Mouse (Mus musculus): ENCODE results near the gene Auh. TPM values are rescaled to one million over a fixed set of nuclear protein-coding genes. Genes with fewer than 3 reads are reported as not detected.

Auh gene
- polyA plus RNA-seq, 1 experiment = 88.6 TPM

DNA sequence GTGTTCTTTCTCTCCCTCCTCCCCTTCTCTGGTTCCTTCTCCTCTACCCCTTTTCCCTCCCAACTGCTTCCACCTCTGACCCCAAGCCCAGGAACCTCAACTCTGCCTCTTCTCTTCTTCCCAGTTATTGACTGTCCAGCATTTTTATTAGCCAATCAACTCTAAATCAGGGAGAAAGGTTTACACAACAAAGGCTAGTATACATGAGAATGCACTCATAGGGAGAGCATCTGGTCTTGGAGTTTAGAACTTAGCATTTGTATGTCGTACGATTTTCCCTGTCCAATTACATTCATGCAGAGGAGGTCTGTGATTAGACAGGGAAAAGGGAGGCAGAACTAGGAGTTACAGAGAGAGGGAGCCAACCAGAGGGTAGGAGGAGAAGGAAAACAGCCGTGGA lies 19.7 kb upstream of the Auh start:
- 88% methylated on average over 3 of the region's 3 CpGs for WGBS
- no peak overlapping the region for H3K4me3 ChIP-seq (ENCODE audit: insufficient read depth, low read depth, low read length)
- DNase-seq = no peak
- H3K27me3 ChIP-seq (replicated peaks; ENCODE audit: control insufficient read depth, insufficient read depth, low read length) = no peaks in the 10 kb centered on the region
- no peak overlapping the region for H3K27ac ChIP-seq (ENCODE audit: insufficient read depth, low read depth, low read length)
- no peaks in the 10 kb centered on the region for H3K4me1 ChIP-seq (ENCODE audit: control insufficient read depth, insufficient read depth, low read length)
- H3K36me3 ChIP-seq (ENCODE audit: control insufficient read depth, insufficient read depth, low read length) = no peaks in the 10 kb centered on the region
- TF ChIP-seq CTCF (conservative IDR thresholded peaks at IDR 0.05; ENCODE audit: insufficient read depth, insufficient read length, low read depth, low read length) (no peak), POLR2A (IDR thresholded peaks at IDR 0.05; ENCODE audit: low read depth, low read length) (no peak)

DNA sequence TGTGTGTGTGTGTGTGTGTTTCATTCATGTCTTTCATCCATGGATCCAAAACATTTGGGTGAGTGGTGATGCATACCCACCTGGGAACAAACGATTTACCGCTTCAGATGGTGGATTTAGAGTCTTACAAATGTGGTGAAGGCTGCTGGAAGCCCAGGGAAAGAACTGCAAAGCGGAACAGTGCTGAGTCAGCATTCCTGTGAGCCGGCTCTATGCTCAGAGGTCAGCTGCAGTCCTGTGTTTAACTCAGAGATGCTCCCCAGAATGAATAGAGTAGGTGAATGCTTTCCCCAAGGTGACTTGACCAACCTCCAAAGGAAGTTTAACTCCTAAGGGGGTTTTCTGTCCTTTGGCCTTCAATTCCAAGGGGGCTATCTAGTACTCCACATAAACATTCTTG lies 18.1 kb upstream of the Auh start:
- TF ChIP-seq CTCF (conservative IDR thresholded peaks at IDR 0.05; ENCODE audit: insufficient read depth, insufficient read length, low read depth, low read length) (no peak), POLR2A (IDR thresholded peaks at IDR 0.05; ENCODE audit: low read depth, low read length) (no peak)
- DNase-seq = no peak
- H3K4me3 ChIP-seq (ENCODE audit: insufficient read depth, low read depth, low read length) = no peak overlapping the region
- no peaks in the 10 kb centered on the region for H3K27me3 ChIP-seq (replicated peaks; ENCODE audit: control insufficient read depth, insufficient read depth, low read length)
- WGBS = 66% methylated on average over 4 of the region's 4 CpGs
- H3K36me3 ChIP-seq (ENCODE audit: control insufficient read depth, insufficient read depth, low read length) = no peaks in the 10 kb centered on the region
- no peak overlapping the region for H3K27ac ChIP-seq (ENCODE audit: insufficient read depth, low read depth, low read length)
- H3K4me1 ChIP-seq (ENCODE audit: control insufficient read depth, insufficient read depth, low read length) = 0 out of 2 replicates have a peak, but pooled peaks cover 4% of the 10 kb centered on the region

DNA sequence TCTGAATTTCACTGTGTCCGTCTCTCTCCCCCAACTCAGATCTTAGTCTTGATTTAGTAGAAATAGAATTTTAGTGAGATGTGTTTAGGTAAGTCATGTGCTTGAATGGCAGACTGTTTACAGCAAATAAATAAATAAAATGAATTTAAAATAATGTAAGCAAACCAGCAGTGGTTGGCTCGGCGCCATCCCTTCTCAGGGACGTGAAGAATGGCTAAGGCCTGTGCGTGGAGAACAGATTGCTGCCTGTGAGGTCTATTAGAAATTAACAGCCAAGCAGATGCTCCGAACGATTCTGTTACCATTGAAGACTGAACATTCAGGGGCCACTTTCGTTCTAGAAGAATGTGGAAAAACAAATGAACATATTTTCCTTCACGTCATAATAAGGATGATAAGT lies 16.3 kb upstream of the Auh start:
- no peak for TF ChIP-seq POLR2A (IDR thresholded peaks at IDR 0.05; ENCODE audit: low read depth, low read length)
- no peak for TF ChIP-seq CTCF (conservative IDR thresholded peaks at IDR 0.05; ENCODE audit: insufficient read depth, insufficient read length, low read depth, low read length)
- Histone ChIP-seq H3K27me3 (replicated peaks; ENCODE audit: control insufficient read depth, insufficient read depth, low read length) (no peaks in the 10 kb centered on the region), H3K27ac (ENCODE audit: insufficient read depth, low read depth, low read length) (no peak overlapping the region), H3K4me3 (ENCODE audit: insufficient read depth, low read depth, low read length) (no peak overlapping the region), H3K36me3 (ENCODE audit: control insufficient read depth, insufficient read depth, low read length) (no peaks in the 10 kb centered on the region), H3K4me1 (ENCODE audit: control insufficient read depth, insufficient read depth, low read length) (0 out of 2 replicates have a peak, but pooled peaks cover 4% of the 10 kb centered on the region)
- DNase-seq = no peak
- WGBS = 87% methylated on average over 9 of the region's 9 CpGs

DNA sequence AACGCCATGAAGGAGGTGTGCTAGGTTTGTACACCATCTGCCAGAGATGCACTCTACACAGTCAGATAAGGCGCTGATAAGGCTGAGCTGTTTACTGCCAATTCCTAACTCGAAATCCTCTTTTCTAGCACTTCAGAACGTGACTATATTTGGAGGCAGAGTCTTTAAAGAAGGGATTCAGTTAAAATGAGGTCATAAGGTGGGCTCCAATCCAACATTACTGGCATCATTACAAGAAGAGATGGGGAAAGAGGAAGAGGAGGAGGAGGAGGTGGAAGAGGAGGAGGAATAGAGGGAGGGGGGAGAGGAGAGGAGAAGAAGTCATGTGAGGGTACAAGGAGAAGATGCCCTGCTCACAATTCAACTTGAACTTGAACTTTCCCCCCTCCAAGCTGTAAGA lies 14.6 kb upstream of the Auh start:
- no peak for TF ChIP-seq CTCF (conservative IDR thresholded peaks at IDR 0.05; ENCODE audit: insufficient read depth, insufficient read length, low read depth, low read length)
- TF ChIP-seq POLR2A (IDR thresholded peaks at IDR 0.05; ENCODE audit: low read depth, low read length) = no peak
- Histone ChIP-seq H3K36me3 (ENCODE audit: control insufficient read depth, insufficient read depth, low read length) (no peaks in the 10 kb centered on the region), H3K27ac (ENCODE audit: insufficient read depth, low read depth, low read length) (no peak overlapping the region), H3K4me3 (ENCODE audit: insufficient read depth, low read depth, low read length) (no peak overlapping the region), H3K27me3 (replicated peaks; ENCODE audit: control insufficient read depth, insufficient read depth, low read length) (no peaks in the 10 kb centered on the region), H3K4me1 (ENCODE audit: control insufficient read depth, insufficient read depth, low read length) (0 out of 2 replicates have a peak, but pooled peaks cover 4% of the 10 kb centered on the region)
- 70% methylated on average over 4 of the region's 4 CpGs for WGBS
- DNase-seq = no peak

DNA sequence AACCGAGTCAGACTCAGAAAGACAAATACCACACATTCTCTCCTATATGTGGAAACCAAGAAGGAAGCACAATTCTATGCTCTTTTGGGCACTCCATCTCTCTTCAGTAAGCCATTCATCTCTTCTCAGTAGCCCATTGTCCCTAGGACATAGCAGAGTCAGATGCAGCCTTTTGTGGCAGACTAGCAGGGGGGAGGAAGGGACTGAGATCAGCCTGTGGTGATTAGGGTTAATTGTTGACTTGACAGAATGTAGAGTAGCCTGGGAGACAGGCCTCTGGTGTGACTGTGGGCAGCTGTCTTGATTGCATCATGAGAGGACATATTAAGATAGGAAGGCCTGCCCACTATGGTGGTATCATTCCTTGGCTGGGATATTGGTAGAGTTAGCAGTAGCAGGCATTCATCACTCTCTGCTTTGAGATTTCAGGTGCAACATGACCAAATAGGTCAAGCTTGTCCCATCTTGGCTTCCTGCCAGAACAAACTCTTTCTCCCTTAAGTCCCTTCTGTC lies 13.5 kb upstream of the Auh start:
- no peak for TF ChIP-seq POLR2A (IDR thresholded peaks at IDR 0.05; ENCODE audit: low read depth, low read length)
- no peak for TF ChIP-seq CTCF (conservative IDR thresholded peaks at IDR 0.05; ENCODE audit: insufficient read depth, insufficient read length, low read depth, low read length)
- no peaks in the 10 kb centered on the region for H3K27me3 ChIP-seq (replicated peaks; ENCODE audit: control insufficient read depth, insufficient read depth, low read length)
- WGBS = 93% methylated on average over 1 of the region's 1 CpGs
- H3K4me3 ChIP-seq (ENCODE audit: insufficient read depth, low read depth, low read length) = no peak overlapping the region
- 0 out of 2 replicates have a peak, but pooled peaks cover 4% of the 10 kb centered on the region for H3K4me1 ChIP-seq (ENCODE audit: control insufficient read depth, insufficient read depth, low read length)
- no peak overlapping the region for H3K27ac ChIP-seq (ENCODE audit: insufficient read depth, low read depth, low read length)
- DNase-seq = no peak
- no peaks in the 10 kb centered on the region for H3K36me3 ChIP-seq (ENCODE audit: control insufficient read depth, insufficient read depth, low read length)

DNA sequence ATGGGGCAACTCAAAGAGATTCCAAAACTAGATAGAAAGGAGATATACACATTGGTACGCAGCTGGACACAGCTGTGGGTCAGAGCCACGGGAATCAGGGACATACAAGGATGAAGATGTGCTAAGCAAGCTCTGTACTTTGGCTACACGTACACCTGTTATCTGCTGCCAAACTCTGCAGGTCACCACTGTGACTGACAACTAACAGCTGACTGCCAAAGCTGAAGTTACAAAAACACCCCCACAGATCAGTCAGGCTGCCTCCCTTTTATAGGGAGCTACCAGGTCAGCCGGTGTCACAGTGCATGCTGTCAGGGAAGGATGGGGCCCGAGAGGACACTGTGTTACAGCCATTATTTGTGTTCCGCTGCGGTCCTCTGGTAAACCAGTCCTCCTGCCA lies 11.5 kb upstream of the Auh start:
- 77% methylated on average over 7 of the region's 7 CpGs for WGBS
- H3K4me1 ChIP-seq (ENCODE audit: control insufficient read depth, insufficient read depth, low read length) = 0 out of 2 replicates have a peak, but pooled peaks cover 4% of the 10 kb centered on the region
- TF ChIP-seq CTCF (conservative IDR thresholded peaks at IDR 0.05; ENCODE audit: insufficient read depth, insufficient read length, low read depth, low read length) (no peak), POLR2A (IDR thresholded peaks at IDR 0.05; ENCODE audit: low read depth, low read length) (no peak)
- no peak for DNase-seq
- no peaks in the 10 kb centered on the region for H3K27me3 ChIP-seq (replicated peaks; ENCODE audit: control insufficient read depth, insufficient read depth, low read length)
- H3K27ac ChIP-seq (ENCODE audit: insufficient read depth, low read depth, low read length) = no peak overlapping the region
- no peaks in the 10 kb centered on the region for H3K36me3 ChIP-seq (ENCODE audit: control insufficient read depth, insufficient read depth, low read length)
- no peak overlapping the region for H3K4me3 ChIP-seq (ENCODE audit: insufficient read depth, low read depth, low read length)

DNA sequence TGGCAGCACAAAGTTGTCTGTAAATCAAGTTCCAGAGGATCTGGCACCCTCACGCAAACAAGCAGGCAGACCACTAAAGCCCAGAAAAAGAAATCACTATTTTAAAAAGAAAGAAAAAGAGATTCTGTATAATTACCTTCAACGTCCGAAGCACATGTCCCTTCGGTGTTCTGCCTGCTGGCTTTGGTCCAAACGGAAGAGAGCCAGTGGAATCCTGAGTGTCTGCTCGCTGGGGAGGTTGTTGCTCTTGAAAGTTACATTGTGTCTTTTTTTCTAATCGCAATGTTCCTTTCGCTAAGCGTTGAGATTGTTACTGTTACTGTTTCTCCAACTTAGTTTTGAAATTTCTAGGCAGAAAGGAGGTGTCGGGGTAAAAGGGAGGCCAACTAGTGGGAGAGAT lies 1.1 kb upstream of the Auh start:
- H3K36me3 ChIP-seq (ENCODE audit: control insufficient read depth, insufficient read depth, low read length) = no peaks in the 10 kb centered on the region
- H3K27ac ChIP-seq (ENCODE audit: insufficient read depth, low read depth, low read length) = no peak overlapping the region
- 47% methylated on average over 10 of the region's 10 CpGs for WGBS
- no peak for TF ChIP-seq CTCF (conservative IDR thresholded peaks at IDR 0.05; ENCODE audit: insufficient read depth, insufficient read length, low read depth, low read length)
- no peak for TF ChIP-seq POLR2A (IDR thresholded peaks at IDR 0.05; ENCODE audit: low read depth, low read length)
- H3K4me3 ChIP-seq (ENCODE audit: insufficient read depth, low read depth, low read length) = no peak overlapping the region
- H3K4me1 ChIP-seq (ENCODE audit: control insufficient read depth, insufficient read depth, low read length) = peaks cover 11% of the 10 kb centered on the region; the same call in 1 of the 2 replicates
- DNase-seq = peak; percentile 47
- no peaks in the 10 kb centered on the region for H3K27me3 ChIP-seq (replicated peaks; ENCODE audit: control insufficient read depth, insufficient read depth, low read length)
